Mouse (Mus musculus) kidney, postnatal 10 days (tissue): ENCODE results near the gene Uchl3.

Experiments used
- DNase-seq: peaks from one replicate; pipeline ENCODE4 v3.0.0; 2021; ENCODE audit warnings: mixed read lengths

The Uchl3 gene

DNA sequence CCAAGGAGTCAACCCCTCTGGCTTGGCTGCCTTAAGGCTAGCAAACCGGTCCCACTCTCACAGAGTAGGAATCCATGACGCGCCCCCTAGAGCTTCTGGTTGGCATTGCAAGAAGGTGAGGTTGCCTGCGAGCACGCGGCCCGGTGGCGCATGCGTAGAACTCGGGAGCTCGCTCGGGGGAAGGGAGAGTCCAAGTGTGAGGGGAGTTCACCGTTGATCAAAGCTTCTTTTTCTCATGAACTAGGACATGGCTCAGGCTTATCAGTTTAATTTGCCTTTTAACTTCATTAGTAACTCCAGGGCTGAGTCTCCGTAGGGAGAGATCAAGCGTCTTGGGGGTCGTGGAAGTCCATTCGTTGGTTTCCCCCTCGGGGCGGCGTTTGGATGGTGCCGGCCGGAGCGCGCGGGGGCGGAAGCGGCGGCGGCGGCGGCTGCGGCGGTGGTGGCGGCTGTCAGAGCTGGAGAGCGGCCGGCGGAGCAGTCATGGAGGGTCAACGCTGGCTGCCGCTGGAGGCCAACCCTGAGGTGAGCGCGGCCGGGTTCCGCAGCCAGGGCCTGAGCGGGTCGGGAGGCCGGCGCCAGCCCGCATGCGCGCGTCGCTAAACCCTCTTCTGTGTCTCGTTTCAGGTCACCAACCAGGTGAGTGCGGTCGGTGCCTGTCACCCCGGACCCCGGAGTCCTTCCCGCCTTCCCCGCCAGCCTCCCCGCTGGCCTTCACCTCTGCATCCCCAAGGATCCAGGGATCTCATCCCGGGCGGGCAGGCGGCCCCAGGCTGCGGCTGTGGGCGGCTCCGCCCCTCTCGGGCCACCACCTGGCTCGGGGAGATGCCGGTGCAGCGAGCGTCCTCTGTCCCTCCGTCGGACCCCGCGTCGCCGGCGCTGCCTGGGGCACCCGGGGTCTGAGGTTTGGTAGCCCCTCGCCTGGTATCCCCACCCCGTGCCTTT lies at the start of gene Uchl3:
Gene Uchl3, plus strand, starts transcription at position 387 of the 945 bp plus-strand sequence.
- DNase-seq = peak; percentile 98

DNA sequence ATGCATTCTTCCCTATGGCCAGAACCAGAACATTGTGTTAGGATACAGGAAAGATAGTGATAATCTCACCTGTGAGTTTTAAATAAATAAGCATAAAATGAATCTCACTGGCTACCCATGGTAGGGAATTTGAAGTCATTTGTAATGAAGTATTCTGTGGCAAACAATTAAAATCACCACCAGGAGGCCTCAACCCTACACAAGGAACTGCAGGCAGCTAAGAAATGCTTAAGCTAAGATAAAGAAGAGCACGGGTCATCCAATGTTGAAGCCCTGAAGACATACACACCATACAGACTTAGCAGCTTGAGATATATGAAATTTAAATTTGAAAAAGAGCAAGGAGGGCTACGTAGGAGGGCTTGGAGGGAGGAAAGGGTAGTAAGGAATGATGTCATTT lies 47.9 kb upstream of the Uchl3 start:
- no peak for DNase-seq

GRCm38 (mm10) chr14:101607631-101608518 lies 45.9 kb upstream of the Uchl3 start:
- peak; percentile 47 for DNase-seq

DNA sequence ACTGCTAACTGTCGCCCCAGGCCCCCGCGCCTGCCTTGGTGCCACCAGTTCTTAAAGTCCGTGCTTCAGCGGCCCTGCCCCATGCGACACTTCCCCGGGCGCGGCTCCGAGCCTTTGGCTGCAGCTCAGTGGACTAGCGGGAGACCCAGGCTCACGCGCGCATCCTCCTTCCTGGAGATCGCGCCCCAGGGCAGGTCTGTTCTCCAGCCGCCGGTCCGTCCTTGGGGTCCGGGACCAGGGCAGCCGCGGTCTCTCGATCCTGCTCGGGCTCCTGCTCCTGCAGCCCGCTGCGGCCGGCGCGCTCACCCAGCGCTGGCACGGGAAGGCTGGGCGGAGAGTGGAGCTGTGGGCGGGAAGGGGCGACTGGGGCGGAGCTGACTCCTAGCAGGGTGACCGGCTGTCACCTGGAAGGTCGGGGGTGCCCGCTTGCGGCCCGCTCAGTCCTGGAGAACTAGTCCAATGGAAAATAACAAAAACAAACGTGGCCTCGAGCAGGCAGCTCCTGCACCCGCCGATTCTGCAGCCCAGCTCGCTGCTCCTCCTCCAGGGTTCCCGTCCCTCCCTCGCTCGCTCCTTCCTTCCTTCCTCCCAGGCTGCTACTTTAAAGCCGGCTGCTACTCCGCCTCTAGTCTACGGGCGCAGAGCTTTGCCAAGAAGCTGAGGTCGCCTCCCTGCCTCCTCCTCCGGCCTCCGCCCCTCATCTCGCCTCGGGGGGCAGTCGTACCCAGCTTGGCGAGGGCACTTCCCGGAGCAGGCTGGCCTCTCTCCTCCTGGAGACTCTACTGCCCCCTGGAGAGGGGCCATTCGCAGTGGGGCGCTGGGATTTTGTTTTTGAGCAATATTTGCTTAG lies 45.0 kb upstream of the Uchl3 start, which contains the start of gene Tbc1d4:
Gene Tbc1d4, minus strand, starts transcription at position 673 of the 850 bp plus-strand sequence.
- peak; percentile 89 for DNase-seq

DNA sequence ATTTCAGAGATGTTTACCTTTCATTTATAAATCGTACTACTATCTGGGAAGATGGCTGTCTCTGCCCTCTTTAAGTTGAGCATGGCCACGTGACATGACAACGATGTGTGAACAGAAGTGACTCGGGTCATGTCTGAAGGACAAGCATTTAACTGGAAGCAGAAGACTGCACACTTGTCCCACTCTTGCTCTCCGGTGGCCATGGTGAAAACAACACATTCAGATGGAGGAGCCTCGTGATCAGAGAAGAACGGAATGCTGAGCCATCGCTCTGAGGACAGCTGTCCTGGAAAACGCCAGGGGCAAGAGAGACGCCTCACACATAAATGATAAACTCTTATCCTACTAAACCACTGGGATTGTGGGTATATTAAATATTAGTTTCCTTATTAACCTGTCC lies 43.1 kb upstream of the Uchl3 start:
- no peak for DNase-seq

- DNase-seq = no peak
Measured at GRCm38 (mm10) chr14:101613206-101613605, 40.6 kb upstream of the Uchl3 start.

DNA sequence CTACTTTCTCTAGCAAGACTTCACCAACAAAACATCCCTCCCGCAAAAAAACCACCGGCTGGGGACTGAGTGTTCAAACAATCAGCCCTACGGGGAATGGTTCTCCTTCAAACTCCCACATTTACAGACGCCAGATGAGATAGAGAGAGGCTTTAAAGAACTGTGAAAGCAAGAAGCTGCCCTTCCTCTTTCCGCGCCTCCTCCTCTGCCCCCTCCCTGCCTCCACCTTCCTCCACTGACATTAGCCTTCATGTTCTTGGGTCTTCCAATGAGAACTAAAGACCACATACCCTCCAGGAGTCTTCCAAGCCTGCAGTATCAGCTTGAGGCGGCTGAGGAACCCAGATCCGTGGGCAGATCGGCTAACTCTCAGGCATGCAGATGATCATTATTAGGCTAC lies 37.6 kb upstream of the Uchl3 start:
- no peak for DNase-seq

GRCm38 (mm10) chr14:101617680-101618079 lies 36.1 kb upstream of the Uchl3 start:
- DNase-seq = no peak

DNA sequence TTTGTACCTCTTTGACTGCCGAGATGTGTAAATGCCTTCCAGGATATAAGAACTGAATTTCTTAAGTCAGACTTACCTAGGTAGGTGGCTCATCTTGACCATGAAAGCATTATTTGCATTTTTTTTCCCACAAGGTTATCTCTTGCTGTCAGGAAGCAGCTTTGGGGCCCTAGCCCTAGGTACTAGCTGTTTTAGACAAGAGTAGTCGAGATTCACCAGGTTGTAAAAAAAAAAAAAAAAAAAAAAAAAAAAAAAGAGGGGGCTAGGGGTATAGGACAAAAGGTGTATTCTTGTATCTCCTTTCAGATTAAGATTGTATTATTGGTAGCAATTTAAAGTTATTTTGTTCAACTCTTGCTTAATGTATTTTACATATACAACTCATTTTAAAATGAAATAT lies 23.2 kb upstream of the Uchl3 start:
- DNase-seq = no peak

DNA sequence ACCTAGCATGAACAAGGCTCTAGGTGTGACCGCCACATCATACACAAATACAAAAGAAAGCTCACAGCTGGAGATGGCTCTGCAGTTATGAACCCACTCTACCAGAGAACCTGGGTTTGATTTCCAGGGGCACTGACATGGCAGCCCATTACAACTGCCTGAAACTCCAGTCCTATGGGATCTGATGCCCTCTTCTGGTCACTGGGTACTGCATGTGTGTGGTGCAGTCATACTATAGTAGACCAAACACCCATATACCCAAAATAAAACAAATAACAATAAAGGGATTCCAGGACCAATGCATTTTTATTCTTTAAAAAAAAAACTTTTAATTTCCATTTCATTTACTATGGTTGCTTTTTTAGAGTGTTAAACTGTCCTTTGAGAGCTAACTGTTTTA lies 18.0 kb upstream of the Uchl3 start:
- no peak for DNase-seq

DNA sequence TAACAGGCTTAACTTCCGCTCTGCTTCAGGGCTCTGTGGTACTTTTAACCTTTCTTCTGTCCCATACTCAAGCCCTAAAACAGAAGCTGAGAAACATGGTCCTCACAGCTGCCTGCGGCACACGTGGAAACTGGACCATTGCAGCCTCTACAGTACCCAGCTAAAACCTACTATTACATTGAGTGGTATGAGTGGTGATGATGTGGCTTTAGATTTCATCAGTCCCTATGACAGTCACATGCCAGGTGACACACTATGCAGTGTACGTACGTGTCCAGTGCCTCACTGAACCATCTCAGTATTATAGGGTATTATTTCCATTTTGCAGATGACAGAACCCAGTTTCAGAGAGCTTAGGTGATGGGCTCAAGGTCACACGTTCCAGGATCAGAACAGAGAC lies 16.4 kb upstream of the Uchl3 start:
- DNase-seq = no peak

DNA sequence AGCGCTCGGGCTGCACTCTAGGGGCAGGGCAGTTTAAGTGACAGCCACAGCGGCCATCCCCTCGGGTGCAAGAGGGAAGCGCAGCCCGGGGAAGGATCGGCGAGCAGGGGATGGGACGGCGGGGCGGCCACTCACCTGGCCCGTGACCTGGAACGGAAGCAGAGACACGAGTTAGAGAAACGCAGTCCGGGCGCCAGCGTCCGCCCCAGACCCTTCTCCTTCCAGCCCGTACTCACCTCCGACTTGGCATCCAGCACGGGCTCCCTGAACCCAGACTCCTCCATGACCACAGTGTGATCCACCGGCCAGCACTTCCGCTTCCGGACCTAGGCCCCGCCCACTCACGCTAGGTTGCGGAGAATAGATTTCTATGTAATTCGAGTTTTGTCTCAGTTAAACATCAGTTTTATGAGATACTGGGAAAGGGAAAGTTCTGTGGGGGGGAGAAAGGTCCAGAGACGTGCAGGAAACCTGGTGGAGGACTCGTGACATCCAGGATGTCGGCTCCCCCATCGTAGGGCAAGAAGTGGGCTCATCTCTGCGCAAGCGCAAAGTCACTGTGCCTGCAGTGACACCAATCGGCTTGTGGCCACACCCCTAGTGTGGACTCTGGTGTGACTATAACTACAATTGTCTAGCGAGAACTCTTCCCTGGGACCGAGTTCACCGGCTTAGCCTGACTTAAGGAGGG lies 13.5 kb upstream of the Uchl3 start, which contains the start of gene Commd6:
Gene Commd6, minus strand, starts transcription at position 534 of the 691 bp plus-strand sequence.
- DNase-seq = peak; percentile 94

- no peak for DNase-seq
Measured at GRCm38 (mm10) chr14:101644948-101645347, 8.8 kb upstream of the Uchl3 start.

- DNase-seq = no peak
Measured at GRCm38 (mm10) chr14:101650551-101650950, 3.2 kb upstream of the Uchl3 start.

- no peak for DNase-seq
Measured at GRCm38 (mm10) chr14:101652571-101652970, 1.2 kb upstream of the Uchl3 start.

DNA sequence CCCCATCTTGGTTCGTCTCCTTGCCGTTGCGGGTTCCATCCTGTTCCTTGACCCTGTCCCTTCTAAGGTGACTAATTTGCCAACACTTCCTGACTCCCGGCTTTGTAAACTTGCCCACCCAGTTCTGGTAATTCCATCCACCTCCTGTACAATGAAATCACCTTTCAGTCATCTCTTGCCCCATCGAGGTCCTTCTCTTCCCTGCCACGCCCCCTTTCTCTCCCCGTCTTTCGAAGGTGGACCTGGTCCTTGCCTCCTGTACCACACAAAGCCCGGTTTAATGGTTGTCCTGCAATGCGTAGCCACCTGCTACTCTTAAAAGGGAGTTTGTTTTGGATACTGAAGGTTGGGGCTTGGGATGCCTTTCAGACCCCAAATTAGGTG lies 751 bp downstream of the Uchl3 start:
- DNase-seq = peak; percentile 26

DNA sequence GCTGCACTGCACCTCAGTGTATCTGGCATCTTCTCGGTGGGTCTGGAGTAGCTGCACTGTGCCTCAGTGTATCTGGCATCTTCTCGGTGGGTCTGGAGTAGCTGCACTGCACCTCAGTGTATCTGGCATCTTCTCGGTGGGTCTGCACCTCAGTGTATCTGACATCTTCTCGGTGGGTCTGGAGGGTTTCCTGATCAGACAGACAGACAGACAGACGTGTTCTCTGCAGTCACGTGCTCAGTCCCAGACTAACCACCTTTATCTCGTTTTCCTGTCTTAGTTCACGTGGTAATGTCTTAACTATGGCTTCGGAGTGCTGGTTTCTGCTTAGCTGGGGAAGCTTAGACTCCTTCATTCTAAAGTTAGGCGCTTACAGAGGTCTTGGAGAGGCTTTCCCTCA lies 2.5 kb downstream of the Uchl3 start:
- no peak for DNase-seq

DNA sequence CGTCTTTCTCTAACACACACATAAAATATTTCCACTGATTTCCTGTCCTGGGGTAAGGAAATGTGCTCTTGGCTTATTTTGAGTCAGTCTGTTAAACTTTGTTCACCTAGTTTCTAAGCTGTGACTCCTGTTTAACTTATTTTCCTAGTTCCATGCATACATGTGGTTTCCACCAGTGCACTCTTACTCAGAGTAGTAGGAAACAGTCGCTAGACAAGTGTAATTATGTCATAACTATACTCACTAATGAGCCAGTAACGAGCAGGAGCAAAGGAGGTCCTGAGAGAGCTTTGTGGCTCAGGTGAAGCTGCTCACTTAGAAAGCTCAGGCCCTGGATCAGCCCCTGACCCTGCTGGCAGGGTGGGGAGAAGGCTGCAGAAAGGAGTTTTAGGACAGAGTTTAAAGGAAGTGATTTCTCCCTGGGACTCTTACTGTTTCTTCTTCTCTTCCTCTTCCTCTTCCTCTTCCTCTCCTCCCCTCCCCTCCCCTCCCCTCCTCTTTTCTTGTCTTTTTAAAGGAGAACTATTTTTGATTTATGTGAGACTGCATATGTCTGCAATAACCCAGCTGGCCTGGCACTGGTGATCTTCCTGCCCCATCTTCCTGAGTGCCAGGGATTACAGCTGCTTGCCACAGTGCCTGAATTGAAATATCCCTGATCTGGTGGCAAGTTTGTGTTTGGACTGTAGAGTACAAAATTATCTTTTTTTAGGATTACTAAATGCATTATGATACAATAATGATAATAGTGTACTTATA lies 8.1 kb downstream of the Uchl3 start:
- no peak for DNase-seq

DNA sequence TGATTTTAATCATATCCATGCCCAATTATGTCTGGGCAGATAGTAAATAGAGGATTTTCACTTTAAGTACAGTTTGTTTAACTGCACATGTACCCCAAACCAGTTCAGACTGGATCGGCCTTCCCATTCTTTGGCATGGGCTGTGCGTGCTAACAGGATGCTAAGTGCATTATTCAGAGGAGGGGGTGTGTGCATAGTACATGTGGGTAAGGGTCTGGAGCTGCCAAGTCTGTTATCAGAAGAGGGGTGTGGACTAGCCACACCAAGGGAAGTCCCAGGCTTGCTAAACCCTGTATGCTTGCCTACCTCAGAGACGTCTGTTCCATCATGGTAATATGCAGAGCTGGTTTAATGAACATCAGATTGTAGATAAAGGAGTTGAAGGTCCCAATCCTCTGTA lies 10.5 kb downstream of the Uchl3 start:
- no peak for DNase-seq

GRCm38 (mm10) chr14:101666056-101666455 lies 12.3 kb downstream of the Uchl3 start:
- DNase-seq = no peak

DNA sequence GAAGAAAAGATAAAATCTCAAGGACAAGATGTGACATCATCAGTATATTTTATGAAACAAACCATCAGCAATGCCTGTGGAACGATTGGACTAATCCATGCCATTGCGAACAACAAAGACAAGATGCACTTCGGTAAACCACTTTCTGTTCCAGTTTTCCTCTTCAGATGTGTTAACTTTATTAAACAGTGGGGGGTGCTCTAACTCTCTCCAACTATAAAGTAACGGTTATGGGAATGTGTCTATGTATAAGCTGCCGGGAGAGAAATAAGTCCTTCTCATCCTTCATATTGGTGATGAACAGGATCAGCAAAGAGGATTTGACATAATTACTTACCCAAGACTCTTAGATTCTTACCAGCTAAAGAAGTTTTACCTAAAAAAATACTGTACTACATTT lies 12.8 kb downstream of the Uchl3 start:
- DNase-seq = no peak
